Mouse (Mus musculus) neural tube, embryonic 15.5 days (tissue): ENCODE data around the gene Usp29. TPM values are rescaled to one million over a fixed set of nuclear protein-coding genes. Genes with fewer than 3 reads are reported as not detected.
A peak's percentile ranks its signal among the peaks of the same experiment; 100 is the strongest.

Experiments used
- ATAC-seq: fragments of 200-750 bp; cut with Nextera tagmentation; 2 replicates; pipeline ENCODE4 v1.8.0; 2017; ENCODE audit warnings: mild to moderate bottlenecking, moderate TSS enrichment, moderate library complexity; ENCODE audit not compliant: low FRiP score
- H3K27ac ChIP-seq: fragments of 300-500 bp; sonication (generic); replicated peaks from 2 replicates; pipeline ENCODE4 v1.5.1; 2015; ENCODE audit warnings: mild to moderate bottlenecking, inconsistent platforms
- H3K27me3 ChIP-seq: fragments of 300-500 bp; sonication (generic); replicated peaks from 2 replicates; pipeline ENCODE4 v1.6.1; 2015; ENCODE audit warnings: inconsistent platforms
- H3K36me3 ChIP-seq: fragments of 300-500 bp; sonication (generic); 2 replicates; pipeline ENCODE4 v1.6.1; 2015; ENCODE audit warnings: inconsistent platforms
- H3K4me1 ChIP-seq: fragments of 300-500 bp; sonication (generic); 2 replicates; pipeline ENCODE4 v1.6.1; 2015; ENCODE audit warnings: inconsistent platforms
- H3K4me2 ChIP-seq: fragments of 300-500 bp; sonication (generic); 2 replicates; pipeline ENCODE4 v1.6.1; 2015; ENCODE audit warnings: inconsistent platforms, mild to moderate bottlenecking, moderate library complexity
- H3K4me3 ChIP-seq: fragments of 300-500 bp; sonication (generic); replicated peaks from 2 replicates; pipeline ENCODE4 v1.5.1; 2015; ENCODE audit warnings: mild to moderate bottlenecking, inconsistent platforms
- H3K9ac ChIP-seq: fragments of 300-500 bp; sonication (generic); replicated peaks from 2 replicates; pipeline ENCODE4 v1.6.1; 2015; ENCODE audit warnings: mild to moderate bottlenecking, inconsistent platforms
- H3K9me3 ChIP-seq: fragments of 300-500 bp; sonication (generic); replicated peaks from 2 replicates; pipeline ENCODE4 v1.6.1; 2016; ENCODE audit warnings: inconsistent platforms
- WGBS: fragments of 180-500 bp; shearing (Covaris S2); methylation state at CpG from one replicate; pipeline ENCODE4 v1.1.7; 2015; ENCODE audit warnings: mixed read lengths; 5-methylcytosine and 5-hydroxymethylcytosine counted together
- polyA plus RNA-seq: library from polyadenylated mRNA; unstranded; fragments of >200 nt; fragmentation: Nextera tagmentation; extraction: Ambion mirVana; gene quantifications from 2 replicates; pipeline ENCODE4 v1.2.1, GENCODE M21; 2015

The Usp29 gene
- polyA plus RNA-seq, 1 experiment from 2014 or later = 32.1 TPM

- ATAC-seq = no peak
- no peak overlapping the region for H3K4me2 ChIP-seq
- H3K27me3 ChIP-seq = no peaks in the 10 kb centered on the region
- WGBS = 88% methylated on average over 11 of the region's 11 CpGs
- H3K9me3 ChIP-seq = no peaks in the 10 kb centered on the region
- H3K9ac ChIP-seq = no peak overlapping the region
- H3K27ac ChIP-seq = no peak overlapping the region
- peaks cover 19% of the 10 kb centered on the region for H3K4me1 ChIP-seq
- H3K4me3 ChIP-seq = no peak overlapping the region
- H3K36me3 ChIP-seq = no peaks in the 10 kb centered on the region
These were observed 95.7 kb downstream of the Usp29 start for GRCm38 (mm10) chr7:6825966-6826647.

GRCm38 (mm10) chr7:6829148-6829547 is 98.8 kb downstream of the Usp29 start:
- Histone ChIP-seq H3K27me3 (no peaks in the 10 kb centered on the region), H3K4me3 (no peak overlapping the region), H3K4me2 (no peak overlapping the region), H3K9ac (no peak overlapping the region), H3K27ac (peak overlapping the region; percentile 64; the same call in 1 of the 2 replicates), H3K36me3 (no peaks in the 10 kb centered on the region), H3K4me1 (peaks cover 15% of the 10 kb centered on the region), H3K9me3 (no peaks in the 10 kb centered on the region)
- peak; percentile 82 for ATAC-seq
- WGBS = 11% methylated on average over 2 of the region's 2 CpGs

GRCm38 (mm10) chr7:6834950-6835349 is 104.6 kb downstream of the Usp29 start:
- no peak; the same call in 1 of the 2 replicates for ATAC-seq
- no peak overlapping the region for H3K9ac ChIP-seq
- WGBS = 34% methylated on average over 5 of the region's 5 CpGs
- no peak overlapping the region for H3K4me3 ChIP-seq
- peaks cover 12% of the 10 kb centered on the region for H3K4me1 ChIP-seq
- H3K9me3 ChIP-seq = no peaks in the 10 kb centered on the region
- peak overlapping the region; percentile 67 for H3K27ac ChIP-seq
- H3K4me2 ChIP-seq = no peak overlapping the region
- no peaks in the 10 kb centered on the region for H3K36me3 ChIP-seq
- H3K27me3 ChIP-seq = no peaks in the 10 kb centered on the region

GRCm38 (mm10) chr7:6835351-6835750 is 105.0 kb downstream of the Usp29 start:
- H3K4me1 ChIP-seq = peaks cover 11% of the 10 kb centered on the region
- H3K4me3 ChIP-seq = no peak overlapping the region
- peak overlapping the region; percentile 67 for H3K27ac ChIP-seq
- no peaks in the 10 kb centered on the region for H3K27me3 ChIP-seq
- H3K9me3 ChIP-seq = no peaks in the 10 kb centered on the region
- no peak overlapping the region for H3K4me2 ChIP-seq
- WGBS = 11% methylated on average over 5 of the region's 5 CpGs
- H3K36me3 ChIP-seq = no peaks in the 10 kb centered on the region
- ATAC-seq = peak; percentile 69; the same call in 1 of the 2 replicates
- H3K9ac ChIP-seq = no peak overlapping the region

- Histone ChIP-seq H3K4me1 (peaks cover 16% of the 10 kb centered on the region), H3K27ac (no peak overlapping the region), H3K9ac (no peak overlapping the region), H3K9me3 (no peaks in the 10 kb centered on the region), H3K4me3 (no peak overlapping the region), H3K4me2 (no peak overlapping the region), H3K36me3 (no peaks in the 10 kb centered on the region), H3K27me3 (no peaks in the 10 kb centered on the region)
- 51% methylated on average over 3 of the region's 3 CpGs for WGBS
- no peak for ATAC-seq
These were observed 107.0 kb downstream of the Usp29 start for GRCm38 (mm10) chr7:6837297-6837925.

- no peaks in the 10 kb centered on the region for H3K27me3 ChIP-seq
- H3K9me3 ChIP-seq = no peaks in the 10 kb centered on the region
- WGBS = 87% methylated on average over 9 of the region's 9 CpGs
- peaks cover 16% of the 10 kb centered on the region for H3K4me1 ChIP-seq
- ATAC-seq = no peak
- no peak overlapping the region for H3K4me2 ChIP-seq
- H3K27ac ChIP-seq = no peak overlapping the region
- no peaks in the 10 kb centered on the region for H3K36me3 ChIP-seq
- no peak overlapping the region for H3K4me3 ChIP-seq
- H3K9ac ChIP-seq = no peak overlapping the region
These were observed 107.7 kb downstream of the Usp29 start for GRCm38 (mm10) chr7:6837926-6838554.

- Histone ChIP-seq H3K4me2 (no peak overlapping the region), H3K4me1 (0 out of 2 replicates have a peak, but pooled peaks cover 5% of the 10 kb centered on the region), H3K9me3 (no peaks in the 10 kb centered on the region), H3K9ac (no peak overlapping the region), H3K4me3 (no peak overlapping the region), H3K27ac (no peak overlapping the region), H3K36me3 (no peaks in the 10 kb centered on the region), H3K27me3 (no peaks in the 10 kb centered on the region)
- WGBS = 59% methylated on average over 5 of the region's 5 CpGs
- peak; percentile 40 for ATAC-seq
These were observed 110.5 kb downstream of the Usp29 start for GRCm38 (mm10) chr7:6840860-6841259.

GRCm38 (mm10) chr7:6849495-6849894 is 119.1 kb downstream of the Usp29 start:
- no peaks in the 10 kb centered on the region for H3K9me3 ChIP-seq
- H3K36me3 ChIP-seq = no peaks in the 10 kb centered on the region
- no peak for ATAC-seq
- H3K4me2 ChIP-seq = no peak overlapping the region
- no peak overlapping the region for H3K4me3 ChIP-seq
- no peaks in the 10 kb centered on the region for H3K27me3 ChIP-seq
- no peak overlapping the region for H3K9ac ChIP-seq
- WGBS = 77% methylated on average over 3 of the region's 3 CpGs
- peaks cover 9% of the 10 kb centered on the region for H3K4me1 ChIP-seq
- H3K27ac ChIP-seq = no peak overlapping the region

- no peak overlapping the region for H3K9ac ChIP-seq
- H3K4me3 ChIP-seq = no peak overlapping the region
- no peaks in the 10 kb centered on the region for H3K27me3 ChIP-seq
- ATAC-seq = no peak
- H3K27ac ChIP-seq = no peak overlapping the region
- no peaks in the 10 kb centered on the region for H3K36me3 ChIP-seq
- no peak overlapping the region for H3K4me2 ChIP-seq
- H3K4me1 ChIP-seq = peaks cover 9% of the 10 kb centered on the region
- whole genome bisulfite sequencing = 84% methylated on average over 3 of the region's 3 CpGs
- no peaks in the 10 kb centered on the region for H3K9me3 ChIP-seq
These were observed 119.9 kb downstream of the Usp29 start for GRCm38 (mm10) chr7:6850321-6850720.

GRCm38 (mm10) chr7:6851256-6851655 is 120.9 kb downstream of the Usp29 start:
- Histone ChIP-seq H3K4me3 (no peak overlapping the region), H3K4me2 (no peak overlapping the region), H3K36me3 (no peaks in the 10 kb centered on the region), H3K27ac (no peak overlapping the region), H3K9me3 (no peaks in the 10 kb centered on the region), H3K4me1 (peaks cover 9% of the 10 kb centered on the region), H3K27me3 (no peaks in the 10 kb centered on the region), H3K9ac (no peak overlapping the region)
- peak; percentile 24; the same call in 1 of the 2 replicates for ATAC-seq
- WGBS = 80% methylated on average over 6 of the region's 6 CpGs

- Histone ChIP-seq H3K27ac (peak overlapping the region; percentile 30; the same call in 1 of the 2 replicates), H3K4me1 (peaks cover 9% of the 10 kb centered on the region), H3K36me3 (no peaks in the 10 kb centered on the region), H3K9me3 (no peaks in the 10 kb centered on the region), H3K9ac (no peak overlapping the region), H3K27me3 (no peaks in the 10 kb centered on the region), H3K4me2 (no peak overlapping the region), H3K4me3 (no peak overlapping the region)
- WGBS = 29% methylated on average over 5 of the region's 5 CpGs
- peak; percentile 89; the same call in 1 of the 2 replicates for ATAC-seq
These were observed 121.5 kb downstream of the Usp29 start for GRCm38 (mm10) chr7:6851717-6852503.
